Mouse (Mus musculus): ENCODE data around the gene Cda. TPM values are rescaled to one million over a fixed set of nuclear protein-coding genes. Genes with fewer than 3 reads are reported as not detected.

The Cda gene
- 1 to 10 TPM; 3.3 to 4.1 TPM for total RNA-seq (2021)
- long read RNA-seq, experiment 1, partial matches to known transcripts: 0 of 2 reads
- long read RNA-seq, experiment 1, other reads (novel, unspliced or antisense): 0 of 2 reads
- long read RNA-seq, experiment 2, partial matches to known transcripts: 0 of 1 reads
- long read RNA-seq, experiment 2, other reads (novel, unspliced or antisense): 0 of 1 reads

DNA sequence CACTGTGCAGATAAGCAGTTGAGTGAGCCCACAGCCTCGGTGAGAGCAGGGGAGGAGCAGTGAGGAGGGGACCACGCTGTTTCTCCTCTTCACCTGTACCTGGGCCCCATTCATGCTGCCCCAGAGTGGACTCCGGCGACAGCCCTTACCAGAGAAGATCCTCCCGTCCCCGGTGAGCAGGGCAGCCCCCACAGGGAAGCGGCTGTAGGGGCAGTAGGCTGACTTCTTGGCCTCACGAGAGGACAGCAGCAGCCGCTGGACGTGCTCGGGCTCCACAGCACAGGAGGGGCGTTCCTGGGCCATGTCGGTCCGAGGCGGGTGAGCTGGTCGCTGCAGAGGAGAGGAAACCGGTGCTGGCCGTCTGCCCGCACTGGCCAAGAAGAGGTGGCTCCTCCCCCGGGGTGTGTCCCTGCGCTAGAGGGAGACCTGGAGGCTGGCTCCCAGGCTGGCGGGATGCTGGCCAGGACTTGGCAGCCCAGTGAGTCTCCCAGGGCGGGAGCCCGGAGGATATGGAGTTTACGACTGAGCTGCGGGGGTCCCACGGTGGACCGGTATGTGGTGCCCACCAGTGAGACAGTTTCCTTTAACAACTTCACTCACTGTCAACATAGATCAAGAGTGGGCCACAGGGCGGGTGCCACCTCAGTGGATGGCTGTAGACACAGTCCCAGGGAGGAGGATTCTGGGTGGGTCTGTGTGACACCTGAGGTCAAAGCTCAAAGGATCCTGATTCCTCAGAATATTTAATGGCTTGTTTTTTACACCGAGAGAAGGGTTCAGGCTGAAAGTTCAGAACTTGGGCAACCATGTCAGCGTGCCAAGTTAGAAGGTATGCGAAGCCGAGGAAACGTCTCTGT, at the start of gene Cda:
Gene Cda, minus strand, starts transcription at position 352 of the 857 bp plus-strand sequence.
- intact Hi-C loops (cut with DNase I): no loop called here
- no peak for DNase-seq (ENCODE audit: low spot score in 2 of 2)

DNA sequence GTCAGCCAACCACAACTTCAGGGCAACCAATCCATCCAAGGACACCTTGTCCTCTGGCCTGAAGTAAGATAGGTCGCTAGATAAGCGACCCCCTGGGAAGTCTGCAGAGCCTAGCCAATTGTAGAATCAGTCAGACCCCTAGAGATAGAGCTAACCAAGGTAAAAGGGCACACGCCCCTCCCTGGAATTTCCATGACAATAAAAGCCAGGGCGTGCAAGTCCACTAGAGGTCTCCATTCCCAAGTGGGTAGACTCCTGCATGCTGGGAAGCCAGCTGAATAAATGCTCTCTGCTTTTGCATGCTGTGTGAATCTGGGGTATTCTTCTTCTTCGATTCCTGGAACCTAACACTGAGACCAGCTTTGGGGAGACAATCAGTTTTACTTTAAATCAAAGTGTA, 48.6 kb upstream of the Cda start:
- intact Hi-C loops (cut with DNase I): no loop called here
- no peak for DNase-seq (ENCODE audit: low spot score in 2 of 2)

DNA sequence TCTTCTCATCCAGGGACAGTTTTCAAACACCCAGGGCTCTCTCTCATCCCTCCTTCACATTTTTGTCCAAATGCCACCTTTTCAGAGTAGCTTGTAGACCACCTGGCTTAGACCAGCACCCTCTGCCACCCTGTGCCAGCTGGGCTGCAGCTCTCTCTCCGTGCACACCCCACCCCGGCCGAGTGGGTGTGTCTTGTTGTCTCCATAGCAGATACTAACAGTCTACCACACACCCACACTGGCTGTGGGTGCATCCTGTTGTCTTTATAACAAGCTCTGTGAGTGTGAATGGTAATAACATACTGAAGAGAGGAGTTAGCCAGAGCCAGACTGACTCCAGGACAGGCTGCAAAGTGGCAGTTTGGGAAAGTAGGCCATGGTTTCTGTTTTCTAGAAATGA, 48.2 kb upstream of the Cda start:
- intact Hi-C loops (cut with DNase I): loop anchor here (2.0 kb wide), 1 partner anchor 21 kb away; no protein-coding TSS in a partner anchor
- DNase-seq (ENCODE audit: low spot score in 2 of 2): peak; percentile 39 to 66

DNA sequence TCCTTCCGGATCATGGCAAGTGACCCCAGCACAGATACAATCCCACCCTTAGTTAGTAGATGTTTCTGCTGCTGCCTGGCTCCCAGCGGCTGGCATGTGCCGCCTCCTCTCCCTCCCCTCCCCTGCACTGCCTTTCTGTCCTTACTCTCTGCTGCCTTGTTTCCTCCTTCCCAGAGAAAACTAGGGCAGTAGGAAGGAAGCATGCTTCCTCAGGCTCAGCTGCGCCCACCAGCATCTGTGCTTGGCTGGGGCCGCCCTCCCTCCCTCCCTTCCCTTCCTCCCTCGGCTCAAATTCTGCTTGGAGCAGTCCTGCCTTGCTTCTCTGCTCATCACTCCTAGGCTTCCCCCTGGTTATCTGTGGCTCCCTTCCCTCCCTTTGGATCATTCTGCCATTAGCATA, 46.9 kb upstream of the Cda start:
- intact Hi-C loops (cut with DNase I): loop anchor here (2.0 kb wide), 1 partner anchor 20 kb away; no protein-coding TSS in a partner anchor
- peak; percentile 69 to 85 for DNase-seq (ENCODE audit: low spot score in 2 of 2)

DNA sequence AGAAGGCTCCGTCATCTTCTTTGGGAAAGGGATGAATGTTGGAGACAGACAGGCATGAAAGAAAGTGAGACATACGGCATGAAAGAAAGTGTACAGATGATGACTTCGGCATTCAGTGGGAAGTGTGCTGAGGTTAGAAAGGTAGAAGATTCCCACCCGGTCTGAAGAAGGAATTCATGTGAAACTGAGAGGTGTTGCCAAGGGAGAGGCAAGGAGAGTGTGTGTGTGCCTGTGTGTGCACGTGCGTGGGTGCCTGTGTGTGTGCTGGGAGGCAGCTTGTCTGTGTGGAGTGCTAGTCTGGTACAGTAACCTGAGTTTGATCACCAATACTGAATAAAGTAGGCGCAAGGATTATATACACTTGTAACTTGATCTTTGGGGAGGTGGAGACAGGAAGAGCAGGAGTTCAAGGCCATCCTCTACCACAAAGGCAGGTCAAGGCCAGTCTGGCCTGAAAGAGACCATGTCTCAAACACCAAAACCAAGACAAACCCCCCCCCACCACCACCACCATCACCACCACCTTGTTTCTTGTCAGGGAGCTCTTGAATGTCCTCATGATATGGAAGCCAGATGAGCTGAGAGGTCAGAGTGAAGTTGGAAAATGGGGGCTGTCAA, 43.8 kb upstream of the Cda start:
- intact Hi-C loops (cut with DNase I): no loop called here
- peak in 1 of 2 experiments; percentile 50 for DNase-seq (ENCODE audit: low spot score in 2 of 2)

DNA sequence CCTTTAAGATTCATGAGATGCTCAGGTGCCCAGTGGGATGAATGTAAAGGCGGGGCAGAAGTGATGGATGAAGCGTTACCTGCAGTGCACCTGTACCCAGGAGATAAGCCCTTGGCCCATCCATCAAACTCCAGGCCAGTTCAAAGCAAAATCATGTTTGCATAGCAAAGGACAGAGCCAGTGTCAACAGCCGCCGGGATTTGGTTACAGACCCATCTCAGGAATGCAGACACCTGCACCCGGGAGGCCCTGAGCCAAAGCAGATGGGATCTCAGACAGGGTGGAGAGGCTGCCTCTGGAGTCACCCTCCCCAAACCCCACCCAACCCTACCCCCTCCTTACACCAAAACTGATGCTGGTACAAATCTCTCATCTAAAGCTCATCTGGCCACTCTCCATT, 43.2 kb upstream of the Cda start:
- intact Hi-C loops (cut with DNase I): no loop called here
- no peak for DNase-seq (ENCODE audit: low spot score in 2 of 2)

DNA sequence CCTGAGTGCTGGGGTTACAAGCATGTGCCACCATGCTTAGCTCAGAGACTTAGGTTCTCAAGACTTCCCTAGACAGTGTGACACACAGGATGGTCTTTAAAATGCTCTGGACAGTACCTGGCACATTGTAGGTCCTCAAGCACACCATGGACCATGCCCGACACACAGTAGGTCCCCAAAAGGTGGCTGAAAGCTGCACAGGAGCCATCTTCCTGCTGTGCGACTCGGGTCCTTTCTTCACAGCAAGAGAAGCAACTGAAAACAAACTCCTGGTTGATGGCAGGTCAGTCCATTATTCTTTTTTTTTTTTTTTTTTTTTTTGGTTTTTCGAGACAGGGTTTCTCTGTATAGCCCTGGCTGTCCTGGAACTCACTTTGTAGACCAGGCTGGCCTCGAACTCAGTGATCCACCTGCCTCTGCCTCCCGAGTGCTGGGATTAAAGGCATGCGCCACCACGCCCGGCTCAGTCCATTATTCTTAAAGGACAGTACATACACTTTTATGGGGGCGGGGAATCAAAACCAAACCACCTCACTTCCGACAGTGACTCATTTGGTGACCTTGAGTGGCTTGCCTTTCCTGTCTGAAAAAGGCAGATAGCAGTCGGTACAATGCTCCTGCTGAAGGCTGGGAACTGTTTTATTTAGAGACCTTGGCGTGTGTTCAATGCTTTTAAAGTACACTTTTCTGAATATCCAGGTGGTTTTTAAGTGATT, 39.8 kb upstream of the Cda start:
- intact Hi-C loops (cut with DNase I): no loop called here
- no peak for DNase-seq (ENCODE audit: low spot score in 2 of 2)

DNA sequence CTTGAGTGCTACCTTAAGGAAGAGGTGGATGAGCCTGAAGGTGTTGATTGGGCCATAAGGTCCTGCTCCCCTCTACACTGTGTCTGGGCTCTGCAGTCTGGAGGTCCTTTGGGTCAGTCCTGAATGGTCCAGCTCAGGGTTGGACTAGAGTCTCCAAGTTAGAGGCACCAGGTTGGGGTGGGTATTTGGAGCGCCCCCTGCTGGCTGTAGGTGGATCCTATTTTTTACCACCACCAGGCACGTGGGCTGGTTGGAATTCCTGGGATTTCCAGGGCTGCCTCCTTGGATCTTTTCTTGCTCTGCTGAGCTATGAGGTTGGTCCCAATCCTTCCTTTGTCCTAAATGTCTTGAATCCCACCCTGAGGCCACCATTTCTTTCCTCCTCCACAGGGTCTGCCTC, 37.0 kb upstream of the Cda start:
- intact Hi-C loops (cut with DNase I): no loop called here

DNA sequence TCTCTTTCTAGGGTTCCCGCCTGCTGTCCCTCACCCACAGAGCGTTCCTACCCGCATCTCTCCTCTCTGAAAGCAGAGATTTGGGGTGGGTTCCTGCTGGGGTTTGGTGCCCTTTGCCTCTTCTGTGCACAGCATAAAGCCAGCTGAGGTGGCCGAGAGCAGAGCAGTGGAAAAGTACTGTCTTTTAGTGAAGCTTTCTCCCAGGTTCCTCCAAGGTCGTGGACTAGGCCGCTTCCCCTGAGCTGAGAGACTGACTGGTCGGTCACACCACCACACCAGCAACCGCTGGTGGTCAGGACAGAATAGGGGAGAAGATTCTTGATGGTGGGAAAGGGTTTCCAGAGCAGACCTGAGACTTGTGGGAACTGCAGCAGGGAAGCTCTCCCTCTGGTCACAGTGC, 28.9 kb upstream of the Cda start:
- intact Hi-C loops (cut with DNase I): no loop called here
- no peak for DNase-seq (ENCODE audit: low spot score in 2 of 2)

More for the DNA sequence above, 37.0 kb upstream of the Cda start:
- no peak for DNase-seq (ENCODE audit: low spot score in 2 of 2)

DNA sequence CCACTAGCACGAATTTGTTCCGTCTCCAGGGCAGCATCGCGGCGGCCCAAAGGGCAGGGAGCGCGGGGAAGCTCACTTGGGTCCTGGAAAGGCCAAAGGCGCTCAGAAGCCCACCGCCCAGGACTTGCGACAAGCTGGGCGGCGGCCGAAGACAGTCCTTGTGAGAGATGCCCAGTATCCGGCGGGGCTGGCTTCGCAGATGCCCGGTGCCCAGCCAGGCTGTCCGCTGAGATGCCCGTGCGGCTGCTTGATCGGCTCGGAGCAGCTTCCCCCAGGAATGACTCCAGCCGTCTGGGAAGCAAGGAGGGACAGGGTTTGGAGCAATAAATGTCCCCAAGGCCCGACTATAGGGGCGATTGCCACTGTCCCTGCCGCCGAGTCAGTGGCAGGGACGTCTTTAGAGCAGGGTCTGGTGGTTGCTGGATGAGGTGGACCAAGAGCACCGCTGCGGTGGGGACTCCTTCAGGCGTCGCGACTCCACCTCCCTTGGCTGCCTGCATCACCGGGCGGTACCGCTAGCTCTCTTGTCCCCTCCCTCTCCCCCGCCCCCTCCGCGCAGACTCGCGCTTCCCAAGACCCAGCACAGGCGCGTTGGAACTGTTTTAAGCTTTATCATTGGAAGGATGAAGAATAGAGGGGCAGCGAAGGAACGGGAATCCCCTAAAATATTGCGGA, 28.3 kb upstream of the Cda start, which contains the start of gene Fam43b:
Gene Fam43b, minus strand, starts transcription at position 558 of the 675 bp plus-strand sequence.
- peak; percentile 85 to 86 for DNase-seq (ENCODE audit: low spot score in 2 of 2)
- intact Hi-C loops (cut with DNase I): loop anchor here (2.0 kb wide), 1 partner anchor 19 kb away; no protein-coding TSS in a partner anchor

DNA sequence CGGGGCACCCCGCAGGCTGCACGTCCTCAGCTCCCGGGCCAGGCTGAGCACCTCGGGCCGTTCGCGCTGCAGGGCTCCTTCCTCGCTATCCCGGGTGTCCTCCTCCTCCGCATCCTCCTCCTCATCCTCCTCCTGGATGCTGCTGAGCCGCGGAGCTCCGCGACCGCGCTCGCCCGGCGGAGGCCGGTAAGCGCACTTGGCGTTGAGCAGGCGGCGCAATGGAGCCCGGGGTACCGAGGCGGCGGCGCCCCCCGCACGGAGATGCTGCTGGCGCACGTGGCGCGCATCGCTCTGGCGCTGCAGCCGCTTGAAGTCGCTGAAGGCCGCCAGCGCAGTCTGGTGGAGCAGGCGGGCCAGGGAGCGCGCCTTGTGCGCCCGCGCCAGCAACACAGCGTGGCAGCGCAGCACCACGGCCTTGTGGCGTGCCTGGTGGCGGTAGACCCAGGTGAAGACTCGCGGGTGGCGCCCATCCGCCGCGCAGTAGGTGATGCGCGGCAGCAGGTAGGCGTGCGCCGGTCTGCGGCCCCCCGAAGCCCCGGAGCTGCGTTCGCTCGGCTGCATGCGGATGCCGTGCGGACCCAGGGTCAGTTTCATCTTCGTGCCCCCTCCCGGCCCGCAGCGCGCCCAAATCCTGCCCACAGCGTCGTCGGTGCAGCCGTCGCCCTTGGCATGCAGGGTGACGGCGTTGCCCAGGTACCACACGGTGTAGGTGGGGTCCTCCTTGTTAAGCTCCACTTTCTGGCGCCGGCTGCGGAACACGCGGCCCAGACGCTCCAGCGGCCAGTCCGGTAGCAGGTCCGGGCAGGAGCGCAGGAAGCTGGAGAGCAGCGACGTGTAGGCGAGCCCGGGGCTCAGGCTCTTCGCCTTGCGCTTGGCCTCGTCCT, 27.5 kb upstream of the Cda start:
- intact Hi-C loops (cut with DNase I): loop anchor here (2.0 kb wide), 1 partner anchor 19 kb away; no protein-coding TSS in a partner anchor
- peak; percentile 48 to 68 for DNase-seq (ENCODE audit: low spot score in 2 of 2)

DNA sequence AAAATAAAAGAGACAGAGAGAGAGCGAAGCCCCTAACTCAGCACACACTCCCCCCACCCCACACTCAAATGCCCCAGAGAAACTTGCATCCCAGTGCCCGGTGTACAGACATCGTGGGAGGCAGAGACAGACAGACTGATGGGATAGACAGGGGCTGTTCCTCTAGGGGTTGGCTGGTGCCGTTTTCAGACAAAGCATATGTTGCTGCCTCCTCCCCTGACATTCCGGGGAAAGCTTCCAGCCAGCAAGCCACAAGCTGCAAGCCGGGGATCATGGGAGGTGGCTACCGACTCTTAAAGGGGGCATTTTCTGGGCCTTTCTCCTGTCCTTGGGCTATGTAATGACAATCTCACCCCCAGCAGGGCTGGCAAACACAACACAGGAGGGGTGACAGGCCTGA, 25.9 kb upstream of the Cda start:
- no peak for DNase-seq (ENCODE audit: low spot score in 2 of 2)
- intact Hi-C loops (cut with DNase I): loop anchor here (2.0 kb wide), 1 partner anchor 21 kb away; no protein-coding TSS in a partner anchor

DNA sequence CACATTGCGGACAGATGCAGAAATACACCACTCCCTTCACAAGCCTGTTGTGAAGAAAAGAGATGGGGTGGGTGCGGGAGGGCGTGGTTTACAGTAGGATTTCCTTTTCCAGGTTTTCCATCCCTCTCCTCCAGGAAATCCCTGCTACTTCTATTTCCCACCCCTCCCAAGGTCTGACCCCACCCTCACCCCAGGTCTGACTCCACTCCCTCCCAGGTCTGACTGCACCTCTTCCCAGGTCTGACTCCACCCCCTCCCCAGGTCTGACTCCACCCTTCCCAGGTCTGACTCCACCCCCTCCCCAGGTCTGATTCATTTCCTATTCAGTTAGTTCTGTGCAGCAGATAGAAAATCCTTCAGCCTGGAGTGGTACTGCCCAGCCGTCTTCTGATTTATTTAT, 16.0 kb upstream of the Cda start:
- intact Hi-C loops (cut with DNase I): loop anchor here (5.0 kb wide), 1 partner anchor 44 kb away; no protein-coding TSS in a partner anchor
- no peak for DNase-seq (ENCODE audit: low spot score in 2 of 2)

DNA sequence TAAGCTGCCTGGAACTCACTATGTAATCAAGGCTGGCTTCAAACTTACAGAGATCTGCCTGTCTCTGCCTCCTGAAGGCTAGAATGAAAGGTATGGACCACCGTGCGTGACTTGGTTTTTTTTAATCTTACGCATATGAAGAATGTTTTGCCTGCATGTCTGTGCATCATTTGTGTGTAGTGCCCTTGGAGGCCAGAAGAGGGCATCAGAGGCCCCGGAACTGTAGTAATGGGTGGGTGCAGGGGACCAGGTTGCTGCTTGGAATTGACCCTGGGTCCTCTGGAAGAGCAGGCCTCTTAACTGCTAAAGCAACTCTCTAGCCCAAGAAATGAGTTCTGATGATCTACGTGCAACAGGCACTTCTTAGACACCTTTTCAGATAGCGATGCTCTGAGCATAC, 14.7 kb upstream of the Cda start:
- intact Hi-C loops (cut with DNase I): loop anchor here (5.0 kb wide), 1 partner anchor 45 kb away; no protein-coding TSS in a partner anchor
- DNase-seq (ENCODE audit: low spot score in 2 of 2): no peak

DNA sequence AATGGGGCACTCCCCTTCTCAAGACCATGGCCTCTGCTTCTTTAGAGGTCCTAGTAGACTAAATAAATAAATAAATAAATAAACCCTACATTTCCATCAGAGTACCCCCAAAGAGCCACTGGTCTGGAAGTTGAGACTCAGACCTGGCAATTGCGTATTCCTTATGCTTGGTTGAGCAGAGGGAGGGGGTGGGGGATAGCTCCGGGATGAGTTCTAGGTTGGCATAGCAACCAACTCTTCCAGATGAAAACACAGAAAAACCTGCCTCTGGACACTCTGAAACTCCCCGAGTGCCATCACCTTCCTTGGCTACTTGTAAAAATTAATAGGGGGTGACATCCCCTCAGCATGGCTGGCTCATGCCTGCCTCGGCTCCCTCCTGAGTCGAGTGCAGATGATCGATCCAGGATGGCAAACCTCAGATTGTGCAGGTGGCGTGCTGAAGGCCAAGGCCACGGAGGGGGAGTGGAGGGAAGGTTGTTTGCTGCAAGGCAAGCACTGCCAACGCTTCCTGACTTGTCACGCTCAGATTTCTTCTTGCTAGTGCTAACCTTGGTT, 12.4 kb upstream of the Cda start:
- no peak for DNase-seq (ENCODE audit: low spot score in 2 of 2)
- intact Hi-C loops (cut with DNase I): loop anchor here (5.0 kb wide), 1 partner anchor 47 kb away; no protein-coding TSS in a partner anchor

DNA sequence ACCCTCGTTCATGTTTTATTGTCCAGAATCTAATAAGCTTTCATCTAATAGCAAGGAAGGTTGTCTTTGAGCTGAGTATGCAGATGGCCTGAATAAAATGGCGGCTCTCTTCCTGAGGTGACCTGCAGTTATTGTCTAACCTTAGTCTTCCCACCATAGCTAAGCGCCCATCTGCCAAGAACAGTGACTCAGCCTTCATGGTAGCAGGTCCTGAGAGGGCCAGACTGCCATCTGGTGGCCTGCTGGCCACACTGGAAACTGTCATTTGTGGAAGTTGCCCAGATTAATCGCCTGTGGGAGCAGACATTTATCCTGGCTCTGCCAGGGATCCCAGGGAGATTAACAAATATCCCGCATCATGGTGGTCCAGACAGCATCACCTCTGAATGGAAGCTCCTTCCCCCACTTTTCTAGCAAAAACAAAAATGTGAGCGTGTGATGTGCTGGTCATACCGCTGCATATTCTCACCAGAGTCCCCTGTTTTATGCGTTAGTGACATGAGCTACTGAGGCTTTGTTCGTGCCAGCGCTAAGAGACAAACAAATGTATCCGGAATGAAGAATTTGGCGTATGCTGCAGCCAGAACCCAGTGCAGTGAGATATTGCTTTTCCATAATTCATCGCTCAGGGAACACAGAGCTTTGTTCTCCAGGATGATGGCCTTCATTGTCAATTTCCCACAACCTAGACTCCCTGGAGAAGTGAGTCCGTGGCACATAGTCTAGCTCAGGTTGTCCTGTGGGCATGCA, 11.5 kb upstream of the Cda start:
- peak; percentile 64 to 82 for DNase-seq (ENCODE audit: low spot score in 2 of 2)
- intact Hi-C loops (cut with DNase I): loop anchor here (2.0 to 5.0 kb wide), 2 partner anchors 37 to 52 kb away; partner anchors contain the start of gene Pink1

DNA sequence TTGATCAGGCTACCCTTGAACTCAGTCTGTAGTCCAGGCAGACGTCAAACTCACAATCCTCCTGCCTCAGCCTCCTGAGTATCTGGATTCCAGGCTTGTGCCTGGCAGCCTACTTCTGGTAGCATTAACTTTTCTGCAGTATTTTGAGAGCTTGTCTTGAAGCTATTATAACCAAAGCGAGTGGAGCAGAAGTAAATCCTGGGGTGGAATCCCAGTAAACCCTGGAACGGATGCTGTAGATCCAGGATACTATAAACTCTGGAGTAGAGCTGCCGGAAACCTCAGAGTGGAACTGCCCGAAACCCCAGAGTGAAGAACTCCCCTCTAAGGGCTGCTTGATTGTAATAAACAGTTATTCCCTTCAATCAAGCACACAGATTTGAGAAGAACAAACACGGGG, 9.7 kb upstream of the Cda start:
- peak; percentile 62 to 84 for DNase-seq (ENCODE audit: low spot score in 2 of 2)
- intact Hi-C loops (cut with DNase I): loop anchor here (5.0 kb wide), 1 partner anchor 35 kb away; no protein-coding TSS in a partner anchor

Data from left cerebral cortex, postnatal 14 days (tissue).